Mouse (Mus musculus) heart, embryonic 16.5 days (tissue): ENCODE measurements around the gene Gm7534. TPM values are rescaled to one million over a fixed set of nuclear protein-coding genes. Genes with fewer than 3 reads are reported as not detected.
"Not testable (repeated sequence)": the region's sequence is repeated elsewhere in the genome, so short reads cannot be mapped to it uniquely, and the experiment has no call there.

Experiments
- ATAC-seq: fragments of 200-750 bp; cut with Nextera tagmentation; replicated peaks from 2 replicates; pipeline ENCODE4 v1.8.0; 2017; ENCODE audit warnings: moderate number of reproducible peaks; ENCODE audit not compliant: insufficient read depth, low FRiP score; ENCODE audit errors: extremely low read depth
- H3K27ac ChIP-seq: fragments of 300-500 bp; sonication (generic); 2 replicates; pipeline ENCODE4 v1.5.1; 2014; ENCODE audit warnings: mild to moderate bottlenecking, low read length, control low read depth, moderate library complexity
- H3K27me3 ChIP-seq: fragments of 300-500 bp; sonication (generic); 2 replicates; pipeline ENCODE4 v1.6.1; 2014; ENCODE audit warnings: low read length, mixed read lengths; ENCODE audit not compliant: control insufficient read depth, insufficient read depth
- H3K36me3 ChIP-seq: fragments of 300-500 bp; sonication (generic); 2 replicates; pipeline ENCODE4 v1.6.1; 2014; ENCODE audit not compliant: control insufficient read depth, insufficient read depth
- H3K4me1 ChIP-seq: fragments of 300-500 bp; sonication (generic); 2 replicates; pipeline ENCODE4 v1.6.1; 2014; ENCODE audit warnings: low read length, mixed read lengths; ENCODE audit not compliant: control insufficient read depth, insufficient read depth
- H3K4me2 ChIP-seq: fragments of 300-500 bp; sonication (generic); 2 replicates; pipeline ENCODE4 v1.6.1; 2014; ENCODE audit warnings: low read depth, mild to moderate bottlenecking, control low read depth, low read length
- H3K4me3 ChIP-seq: fragments of 300-500 bp; sonication (generic); 2 replicates; pipeline ENCODE4 v1.5.1; 2014; ENCODE audit warnings: mild to moderate bottlenecking, control low read depth, low read length
- H3K9ac ChIP-seq: fragments of 300-500 bp; sonication (generic); 2 replicates; pipeline ENCODE4 v1.6.1; 2014; ENCODE audit warnings: low read length, control low read depth
- H3K9me3 ChIP-seq: fragments of 300-500 bp; sonication (generic); replicated peaks from 2 replicates; pipeline ENCODE4 v1.6.1; 2016; ENCODE audit warnings: low read length; ENCODE audit not compliant: control insufficient read depth
- WGBS: fragments of 180-500 bp; shearing (Covaris S2); extraction: QIAGEN DNeasy Blood & Tissue Kit; methylation state at CpG from one replicate; pipeline ENCODE4 v1.1.7; 2014; 5-methylcytosine and 5-hydroxymethylcytosine counted together
- polyA plus RNA-seq: library from polyadenylated mRNA; unstranded; fragments of >200 nt; fragmentation: Nextera tagmentation; extraction: Ambion mirVana; gene quantifications from 2 replicates; pipeline ENCODE4 v1.2.1, GENCODE M21; 2015

Gm7534 gene
- polyA plus RNA-seq, 1 experiment from 2014 or later: 0.05 TPM

DNA sequence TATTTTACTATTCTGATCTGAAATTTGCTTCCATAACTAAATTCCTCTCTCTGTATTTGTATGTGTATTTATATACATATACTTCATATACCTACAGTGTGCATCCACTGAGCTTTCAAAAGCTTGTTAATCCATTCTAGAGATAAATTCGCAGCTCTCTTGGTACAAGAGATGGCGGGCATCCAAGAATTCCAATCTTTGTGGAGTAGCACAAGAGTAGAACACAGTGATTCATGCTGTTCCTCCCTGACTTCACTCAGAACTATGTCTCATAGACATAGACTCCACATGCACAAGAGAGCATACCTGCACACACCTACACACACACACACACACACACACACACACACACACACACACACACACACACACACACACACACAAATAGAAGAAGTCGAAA, 30.4 kb downstream of the Gm7534 start:
- H3K36me3 ChIP-seq: peaks cover 6% of the 10 kb centered on the region; the same call in 1 of the 2 replicates
- 0 out of 2 replicates have a peak, but pooled peaks have one; percentile 41 for ATAC-seq
- H3K4me2 ChIP-seq: no peak overlapping the region
- no peaks in the 10 kb centered on the region for H3K9me3 ChIP-seq
- H3K4me1 ChIP-seq: peaks cover 12% of the 10 kb centered on the region
- peak overlapping the region; percentile 46; the same call in 1 of the 2 replicates for H3K27ac ChIP-seq
- no peaks in the 10 kb centered on the region for H3K27me3 ChIP-seq
- no peak overlapping the region for H3K4me3 ChIP-seq
- no peak overlapping the region for H3K9ac ChIP-seq
- 42% methylated on average over 3 of the region's 3 CpGs for WGBS

DNA sequence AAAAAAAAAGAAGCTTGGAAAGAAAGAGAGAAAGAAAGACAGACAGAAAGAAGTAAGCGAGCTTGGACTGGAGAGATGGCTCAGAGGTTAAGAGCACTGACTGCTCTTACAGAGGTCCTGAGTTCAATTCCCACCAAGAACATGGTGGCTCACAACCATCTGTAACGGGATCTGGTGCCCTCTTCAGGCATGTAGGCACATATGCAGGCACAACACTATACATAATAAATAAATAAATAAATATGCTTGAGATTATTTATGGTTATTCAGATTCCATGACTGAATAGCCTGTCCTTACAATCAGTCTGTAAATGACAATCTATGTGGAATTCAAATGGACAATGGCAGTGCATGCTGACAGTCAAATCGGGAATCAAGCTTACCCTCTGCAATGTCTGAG, 35.9 kb downstream of the Gm7534 start:
- Histone ChIP-seq H3K36me3 (peaks cover 9% of the 10 kb centered on the region; the same call in 1 of the 2 replicates), H3K9ac (no peak overlapping the region), H3K4me2 (no peak overlapping the region), H3K4me1 (peaks cover 18% of the 10 kb centered on the region), H3K27ac (no peak overlapping the region), H3K27me3 (no peaks in the 10 kb centered on the region), H3K9me3 (no peaks in the 10 kb centered on the region), H3K4me3 (no peak overlapping the region)
- ATAC-seq: no peak
- WGBS: 88% methylated on average over 3 of the region's 3 CpGs

DNA sequence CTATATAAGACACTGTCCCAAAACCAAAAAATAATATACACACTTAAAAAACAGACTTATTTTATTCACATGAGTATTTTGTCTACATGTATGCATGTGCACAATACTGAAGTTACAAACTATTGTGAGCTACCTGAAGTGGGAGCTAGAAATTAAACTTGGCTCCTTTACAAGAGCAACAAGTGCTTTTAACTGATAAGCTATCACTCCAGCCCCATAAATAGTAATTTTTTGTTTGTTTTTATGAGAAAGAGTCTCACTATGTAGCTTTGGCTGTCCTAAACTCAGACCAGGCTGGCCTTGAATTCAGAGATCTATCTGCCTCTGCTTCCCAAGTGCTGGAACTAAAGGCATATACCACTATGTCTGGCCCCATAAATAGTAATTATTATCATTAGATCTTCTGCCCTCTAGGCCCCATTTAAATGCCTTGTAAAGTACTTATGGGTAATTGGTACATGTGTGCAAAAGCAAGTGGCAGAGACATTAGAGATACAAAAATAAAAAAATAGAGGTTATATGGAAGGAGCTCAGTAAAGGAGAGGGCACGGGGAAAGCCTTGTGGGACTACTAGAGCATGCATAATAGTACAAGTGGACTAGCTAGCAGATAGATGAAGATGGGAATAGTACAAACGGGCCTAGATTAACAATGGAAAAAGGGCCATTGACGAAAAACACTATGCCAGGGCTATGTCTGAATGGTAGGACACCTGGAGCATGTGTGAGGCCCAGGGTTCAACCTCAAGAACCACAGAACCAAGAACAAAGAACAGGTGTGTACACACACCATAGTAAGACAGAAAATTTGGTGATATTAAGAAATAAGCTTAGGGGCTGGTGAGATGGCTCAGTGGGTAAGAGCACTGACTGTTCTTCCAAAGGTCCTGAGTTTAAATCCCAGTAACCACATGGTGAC, 37.0 kb downstream of the Gm7534 start:
- 78% methylated on average over 3 of the region's 3 CpGs for WGBS

DNA sequence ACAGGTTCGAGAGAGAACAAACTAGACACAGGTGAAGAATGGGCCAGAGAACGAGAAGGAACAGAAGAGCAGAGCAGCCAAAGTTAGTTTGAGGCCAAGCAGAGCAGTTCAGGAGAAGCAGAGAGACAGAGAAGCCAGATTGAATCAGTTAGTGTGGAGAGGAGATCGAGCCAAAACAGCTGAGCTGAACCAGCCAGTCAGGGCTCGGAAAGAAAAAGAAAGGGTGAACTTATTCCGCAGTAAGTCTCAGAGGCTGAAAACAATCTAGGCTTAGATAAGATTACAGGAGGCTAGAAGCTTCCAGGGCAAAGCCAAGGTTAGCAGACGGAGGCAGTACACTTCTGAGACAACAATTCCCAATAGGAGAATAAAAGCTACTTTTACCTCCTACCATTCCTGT, 37.8 kb downstream of the Gm7534 start:
- H3K4me2 ChIP-seq: no peak overlapping the region
- peak overlapping the region; percentile 65 for H3K27ac ChIP-seq
- peaks cover 6% of the 10 kb centered on the region; the same call in 1 of the 2 replicates for H3K36me3 ChIP-seq
- H3K4me1 ChIP-seq: peaks cover 16% of the 10 kb centered on the region
- no peaks in the 10 kb centered on the region for H3K9me3 ChIP-seq
- ATAC-seq: peak; percentile 52; the same call in 1 of the 2 replicates
- WGBS: 25% methylated on average over 6 of the region's 6 CpGs
- no peaks in the 10 kb centered on the region for H3K27me3 ChIP-seq
- H3K4me3 ChIP-seq: no peak overlapping the region
- H3K9ac ChIP-seq: peak overlapping the region; percentile 25; the same call in 1 of the 2 replicates

More for the DNA sequence above, 37.0 kb downstream of the Gm7534 start:
- Histone ChIP-seq H3K4me3 (no peak overlapping the region), H3K36me3 (peaks cover 6% of the 10 kb centered on the region; the same call in 1 of the 2 replicates), H3K27me3 (no peaks in the 10 kb centered on the region), H3K27ac (peak overlapping the region; percentile 65), H3K9me3 (no peaks in the 10 kb centered on the region), H3K4me2 (no peak overlapping the region), H3K9ac (no peak overlapping the region; the same call in 1 of the 2 replicates), H3K4me1 (peaks cover 16% of the 10 kb centered on the region)
- peak; percentile 63; the same call in 1 of the 2 replicates for ATAC-seq

DNA sequence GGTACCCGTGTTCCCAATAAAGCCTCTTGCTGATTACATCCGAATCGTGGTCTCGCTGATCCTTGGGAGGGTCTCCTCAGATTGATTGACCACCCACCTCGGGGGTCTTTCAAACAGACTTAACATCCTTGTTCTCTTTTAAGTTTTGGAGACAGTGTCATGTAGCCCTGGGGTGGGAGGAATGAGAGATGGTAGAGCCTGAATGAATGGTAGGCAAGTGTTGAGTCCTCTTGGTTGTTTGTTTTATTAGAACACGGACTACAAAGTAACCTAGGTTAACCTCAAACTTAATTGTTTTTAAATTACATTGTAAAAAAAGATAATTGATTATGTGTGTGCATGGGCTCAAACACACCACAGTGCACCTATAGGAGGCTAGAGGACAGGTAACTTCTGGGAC, 38.2 kb downstream of the Gm7534 start:
- H3K27me3 ChIP-seq: no peaks in the 10 kb centered on the region
- H3K4me3 ChIP-seq: no peak overlapping the region
- H3K9ac ChIP-seq: no peak overlapping the region
- H3K9me3 ChIP-seq: no peaks in the 10 kb centered on the region
- H3K4me2 ChIP-seq: no peak overlapping the region
- peaks cover 16% of the 10 kb centered on the region for H3K4me1 ChIP-seq
- ATAC-seq: no peak
- peak overlapping the region; percentile 65 for H3K27ac ChIP-seq
- peaks cover 6% of the 10 kb centered on the region; the same call in 1 of the 2 replicates for H3K36me3 ChIP-seq
- 91% methylated on average over 5 of the region's 6 CpGs for WGBS

DNA sequence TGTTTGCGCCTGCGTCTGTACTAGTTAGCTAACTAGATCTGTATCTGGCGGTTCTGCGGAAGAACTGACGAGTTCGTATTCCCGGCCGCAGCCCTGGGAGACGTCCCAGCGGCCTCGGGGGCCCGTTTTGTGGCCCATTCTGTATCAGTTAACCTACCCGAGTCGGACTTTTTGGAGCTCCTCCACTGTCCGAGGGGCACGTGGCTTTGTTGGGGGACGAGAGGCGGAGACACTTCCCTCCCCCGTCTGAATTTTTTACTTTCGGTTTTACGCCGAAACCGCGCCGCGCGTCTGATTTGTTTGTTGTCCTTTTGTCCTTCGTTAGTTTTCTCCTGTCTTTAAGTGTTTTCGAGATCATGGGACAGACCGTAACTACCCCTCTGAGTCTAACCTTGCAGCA, 42.7 kb downstream of the Gm7534 start:
- Histone ChIP-seq H3K4me1 (peaks cover 26% of the 10 kb centered on the region), H3K4me3 (peak overlapping the region; percentile 63), H3K9ac (peak overlapping the region; percentile 72), H3K27ac (peak overlapping the region; percentile 74), H3K4me2 (peak overlapping the region; percentile 52)
- 2% methylated on average over 28 of the region's 30 CpGs for WGBS
- H3K9me3 ChIP-seq, H3K36me3 ChIP-seq, H3K27me3 ChIP-seq, ATAC-seq: not testable (repeated sequence)

DNA sequence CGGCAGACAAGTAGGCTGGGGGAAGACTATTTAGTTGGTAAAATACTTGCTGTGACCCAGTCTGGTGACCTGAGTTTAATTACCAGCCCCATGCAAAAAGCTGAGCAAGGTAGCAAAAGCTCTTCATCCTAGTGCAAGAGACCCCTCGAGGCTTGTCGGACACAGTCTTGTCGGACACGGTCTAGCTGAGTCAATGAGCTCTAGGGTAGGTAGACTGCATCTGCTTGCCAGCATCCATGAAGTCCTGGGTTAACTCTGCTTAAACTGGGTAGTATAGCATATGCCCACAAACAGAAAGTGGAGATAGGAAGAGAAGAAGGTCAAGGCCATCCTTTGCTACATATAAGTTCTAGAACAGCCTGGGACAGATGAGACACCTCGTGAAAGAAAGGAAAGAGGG, 44.0 kb downstream of the Gm7534 start:
- 0 out of 2 replicates have a peak overlapping the region, but pooled peaks have one; percentile 30 for H3K27ac ChIP-seq
- ATAC-seq: no peak
- WGBS: 81% methylated on average over 6 of the region's 6 CpGs
- H3K4me2 ChIP-seq: peak overlapping the region; percentile 16; the same call in 1 of the 2 replicates
- no peak overlapping the region for H3K9ac ChIP-seq
- H3K36me3 ChIP-seq: peaks cover 3% of the 10 kb centered on the region; the same call in 1 of the 2 replicates
- H3K9me3 ChIP-seq: no peaks in the 10 kb centered on the region
- H3K27me3 ChIP-seq: no peaks in the 10 kb centered on the region
- H3K4me3 ChIP-seq: no peak overlapping the region
- H3K4me1 ChIP-seq: peaks cover 21% of the 10 kb centered on the region

DNA sequence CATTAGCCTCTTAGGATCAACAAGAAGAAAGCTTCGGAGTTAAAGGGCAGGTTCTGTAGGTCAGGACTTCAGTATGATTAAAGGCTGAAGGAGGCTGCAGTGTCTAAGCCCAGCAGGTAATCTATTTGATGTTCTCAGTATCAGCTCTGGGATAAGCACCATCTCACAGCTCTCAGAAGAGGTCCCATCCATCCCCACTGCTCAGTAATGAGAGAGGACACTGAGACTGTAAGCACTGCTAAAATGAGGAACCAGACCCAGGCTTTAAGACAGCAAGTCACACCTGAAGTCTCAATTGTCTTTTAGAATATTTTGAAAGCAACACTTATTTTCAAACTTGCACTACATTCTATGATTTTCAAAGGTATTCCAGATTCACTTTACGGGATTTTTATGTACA, 45.2 kb downstream of the Gm7534 start:
- H3K4me1 ChIP-seq: peaks cover 21% of the 10 kb centered on the region
- ATAC-seq: no peak
- peaks cover 8% of the 10 kb centered on the region; the same call in 1 of the 2 replicates for H3K36me3 ChIP-seq
- H3K4me3 ChIP-seq: no peak overlapping the region
- no peak overlapping the region for H3K9ac ChIP-seq
- H3K4me2 ChIP-seq: no peak overlapping the region
- H3K9me3 ChIP-seq: no peaks in the 10 kb centered on the region
- no peaks in the 10 kb centered on the region for H3K27me3 ChIP-seq
- H3K27ac ChIP-seq: peak overlapping the region; percentile 82
- 65% methylated on average over 2 of the region's 2 CpGs for WGBS

DNA sequence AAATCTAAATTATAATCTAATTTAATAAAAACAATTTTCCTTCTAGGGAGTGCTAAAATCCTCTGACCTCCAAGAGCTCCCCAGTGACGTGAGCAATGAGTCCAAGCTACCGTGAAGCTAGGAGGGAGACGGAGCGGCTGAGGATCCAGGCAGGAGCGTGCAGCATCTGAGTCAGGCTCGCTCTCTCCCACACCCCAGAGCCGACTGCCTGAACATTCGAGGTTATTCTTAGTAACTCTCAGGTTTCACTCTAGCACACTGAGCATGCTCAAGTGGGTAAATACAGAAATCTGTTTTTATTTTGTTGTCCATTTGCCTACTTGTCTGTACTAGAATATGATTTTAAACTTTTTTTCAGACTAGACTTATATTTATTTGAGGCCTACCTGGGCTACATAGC, 46.1 kb downstream of the Gm7534 start:
- H3K4me3 ChIP-seq: no peak overlapping the region
- peak overlapping the region; percentile 36; the same call in 1 of the 2 replicates for H3K4me2 ChIP-seq
- peak overlapping the region; percentile 26; the same call in 1 of the 2 replicates for H3K9ac ChIP-seq
- peak overlapping the region; percentile 82 for H3K27ac ChIP-seq
- no peaks in the 10 kb centered on the region for H3K27me3 ChIP-seq
- ATAC-seq: peak; percentile 91
- peaks cover 21% of the 10 kb centered on the region for H3K4me1 ChIP-seq
- peaks cover 11% of the 10 kb centered on the region for H3K36me3 ChIP-seq
- H3K9me3 ChIP-seq: no peaks in the 10 kb centered on the region
- 38% methylated on average over 8 of the region's 8 CpGs for WGBS
